Mouse (Mus musculus): ENCODE results near the gene Abcg3. TPM values are rescaled to one million over a fixed set of nuclear protein-coding genes. Genes with fewer than 3 reads are reported as not detected.

Abcg3 gene
- polyA plus RNA-seq (2012; rRNA removed): 0.11 and 0.13 TPM in 2 replicates

DNA sequence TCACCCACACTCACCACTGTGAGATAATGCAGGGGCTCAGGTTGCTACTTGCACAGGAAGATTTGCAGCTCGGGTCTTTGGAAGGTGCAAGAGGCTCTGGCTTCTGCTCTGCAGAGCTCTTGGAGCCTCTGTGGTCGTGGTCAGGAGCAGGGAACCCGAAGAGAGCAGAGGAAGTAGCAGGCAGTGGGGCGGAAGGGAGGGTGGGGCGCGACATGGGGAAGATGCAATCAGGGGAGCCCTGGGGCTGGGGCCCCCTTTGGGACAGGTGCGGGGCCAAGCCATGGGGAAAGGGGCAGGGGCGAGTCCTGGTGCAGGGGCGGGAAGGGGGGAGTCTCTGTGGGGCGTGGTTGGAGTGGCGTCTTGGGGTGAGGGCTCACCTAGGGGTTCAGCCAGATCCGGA lies at the start of gene Abcg3:
Gene Abcg3, minus strand, starts transcription at position 184 of the 400 bp plus-strand sequence.
- Histone ChIP-seq H3K27ac (ENCODE audit: insufficient read depth, low read length) (no peak within 1 kb of the TSS), H3K27me3 (ENCODE audit: control insufficient read depth, insufficient read depth, low read length) (no peaks in the 10 kb centered on the region), H3K4me3 (replicated peaks; ENCODE audit: insufficient read depth, low read depth, low read length) (no peak within 1 kb of the TSS), H3K4me1 (ENCODE audit: control insufficient read depth, insufficient read depth, low read length) (no peaks in the 10 kb centered on the region)
- TF ChIP-seq CTCF (IDR thresholded peaks at IDR 0.05; ENCODE audit: borderline replicate concordance, insufficient read depth, low read depth, low read length) (no peak), POLR2A (IDR thresholded peaks at IDR 0.05; ENCODE audit: borderline replicate concordance, insufficient read depth, low read length) (no peak)
- no peak for DNase-seq
- 34% methylated on average over 12 of the region's 12 CpGs for WGBS

DNA sequence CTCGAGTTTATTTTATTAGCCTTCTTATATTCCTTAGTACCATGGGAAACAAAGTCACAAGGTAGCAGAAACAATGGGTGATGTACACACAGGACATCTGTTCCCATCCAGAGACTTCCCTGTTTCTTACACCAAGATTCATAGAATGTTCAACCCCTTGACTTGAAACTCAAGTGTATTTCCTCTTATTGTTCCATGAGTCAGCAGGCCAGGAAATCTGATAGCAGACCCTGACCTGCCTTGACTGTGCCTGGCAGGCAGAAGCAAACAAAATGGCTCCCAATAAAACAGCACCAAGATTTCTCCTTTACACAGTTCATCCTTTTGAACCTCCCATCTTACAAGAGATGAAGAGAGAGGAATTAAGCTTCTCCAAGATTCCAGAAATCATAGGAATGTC lies 30.0 kb upstream of the Abcg3 start:
- WGBS: 77% methylated on average over 1 of the region's 1 CpGs
- Histone ChIP-seq H3K4me3 (replicated peaks; ENCODE audit: insufficient read depth, low read depth, low read length) (no peak overlapping the region), H3K27me3 (ENCODE audit: control insufficient read depth, insufficient read depth, low read length) (no peaks in the 10 kb centered on the region), H3K27ac (ENCODE audit: insufficient read depth, low read length) (no peak overlapping the region), H3K4me1 (ENCODE audit: control insufficient read depth, insufficient read depth, low read length) (no peaks in the 10 kb centered on the region)
- DNase-seq: no peak
- no peak for TF ChIP-seq POLR2A (IDR thresholded peaks at IDR 0.05; ENCODE audit: borderline replicate concordance, insufficient read depth, low read length)
- no peak for TF ChIP-seq CTCF (IDR thresholded peaks at IDR 0.05; ENCODE audit: borderline replicate concordance, insufficient read depth, low read depth, low read length)

DNA sequence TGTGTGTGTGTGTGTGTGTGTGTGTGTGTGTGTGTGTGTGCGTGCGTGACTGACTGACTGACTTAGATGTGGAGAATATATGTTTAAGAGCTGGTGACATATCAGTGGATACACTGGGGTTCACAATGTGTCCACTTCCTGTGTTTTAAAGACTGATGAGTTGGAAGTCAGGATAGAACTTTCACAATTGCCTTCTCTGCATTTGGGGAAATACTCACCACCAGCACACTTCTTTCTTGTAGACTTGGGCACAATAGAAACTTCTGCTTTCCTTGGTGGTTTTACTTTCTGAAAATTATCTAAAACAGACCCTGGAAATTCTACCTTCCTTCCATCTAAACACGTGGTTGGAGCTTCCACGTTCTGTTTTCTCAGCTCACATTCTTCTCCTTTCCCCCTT lies 29.1 kb upstream of the Abcg3 start:
- DNase-seq: no peak
- Histone ChIP-seq H3K4me1 (ENCODE audit: control insufficient read depth, insufficient read depth, low read length) (no peaks in the 10 kb centered on the region), H3K27me3 (ENCODE audit: control insufficient read depth, insufficient read depth, low read length) (no peaks in the 10 kb centered on the region), H3K27ac (ENCODE audit: insufficient read depth, low read length) (no peak overlapping the region), H3K4me3 (replicated peaks; ENCODE audit: insufficient read depth, low read depth, low read length) (no peak overlapping the region)
- WGBS: 84% methylated on average over 4 of the region's 4 CpGs
- TF ChIP-seq POLR2A (IDR thresholded peaks at IDR 0.05; ENCODE audit: borderline replicate concordance, insufficient read depth, low read length): no peak
- no peak for TF ChIP-seq CTCF (IDR thresholded peaks at IDR 0.05; ENCODE audit: borderline replicate concordance, insufficient read depth, low read depth, low read length)

DNA sequence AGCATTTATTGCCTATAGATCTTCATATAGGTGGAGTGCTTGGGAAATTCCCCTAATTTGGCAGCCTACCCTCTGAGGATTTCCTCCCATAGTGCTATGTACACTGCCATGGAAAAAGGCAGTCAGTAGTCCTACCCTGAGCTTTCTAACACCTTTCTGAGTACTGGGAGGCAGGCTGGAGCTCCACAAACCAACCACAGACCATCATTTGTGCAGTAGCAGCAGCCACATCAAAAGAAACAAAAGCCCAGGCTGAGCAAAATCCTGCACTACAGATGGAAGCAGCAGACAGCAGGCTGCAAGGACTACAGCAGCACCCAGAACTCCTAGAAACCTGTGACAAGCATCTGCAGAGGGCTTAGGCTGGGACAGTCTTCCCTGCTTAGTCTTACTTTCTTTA lies 27.9 kb upstream of the Abcg3 start:
- Histone ChIP-seq H3K4me3 (replicated peaks; ENCODE audit: insufficient read depth, low read depth, low read length) (no peak overlapping the region), H3K27ac (ENCODE audit: insufficient read depth, low read length) (no peak overlapping the region), H3K4me1 (ENCODE audit: control insufficient read depth, insufficient read depth, low read length) (no peaks in the 10 kb centered on the region), H3K27me3 (ENCODE audit: control insufficient read depth, insufficient read depth, low read length) (no peaks in the 10 kb centered on the region)
- no peak for TF ChIP-seq POLR2A (IDR thresholded peaks at IDR 0.05; ENCODE audit: borderline replicate concordance, insufficient read depth, low read length)
- no peak for TF ChIP-seq CTCF (IDR thresholded peaks at IDR 0.05; ENCODE audit: borderline replicate concordance, insufficient read depth, low read depth, low read length)
- DNase-seq: no peak

DNA sequence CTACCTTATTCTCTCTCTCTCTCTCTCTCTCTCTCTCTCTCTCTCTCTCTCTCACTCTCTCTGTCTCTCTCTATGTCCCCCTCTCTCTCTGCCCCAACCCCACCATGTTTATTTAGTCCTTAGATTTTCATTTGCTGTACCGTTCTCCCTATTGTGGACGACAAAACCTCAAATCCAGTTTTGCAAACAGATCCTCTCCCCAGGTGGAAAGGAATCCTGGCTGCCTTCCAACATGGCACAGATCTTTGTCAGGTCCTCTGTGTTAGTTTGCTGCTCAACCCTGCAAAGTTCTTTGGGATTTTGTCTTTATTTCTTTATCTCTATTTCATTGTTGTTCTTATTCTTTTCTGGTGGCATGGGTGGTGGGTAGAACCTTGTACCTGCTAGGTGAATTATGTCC lies 6.9 kb upstream of the Abcg3 start:
- TF ChIP-seq CTCF (IDR thresholded peaks at IDR 0.05; ENCODE audit: borderline replicate concordance, insufficient read depth, low read depth, low read length): no peak
- Histone ChIP-seq H3K4me3 (replicated peaks; ENCODE audit: insufficient read depth, low read depth, low read length) (no peak overlapping the region), H3K4me1 (ENCODE audit: control insufficient read depth, insufficient read depth, low read length) (no peaks in the 10 kb centered on the region), H3K27ac (ENCODE audit: insufficient read depth, low read length) (no peak overlapping the region), H3K27me3 (ENCODE audit: control insufficient read depth, insufficient read depth, low read length) (no peaks in the 10 kb centered on the region)
- 34% methylated on average over 2 of the region's 2 CpGs for WGBS
- DNase-seq: peak; percentile 7 to 14

DNA sequence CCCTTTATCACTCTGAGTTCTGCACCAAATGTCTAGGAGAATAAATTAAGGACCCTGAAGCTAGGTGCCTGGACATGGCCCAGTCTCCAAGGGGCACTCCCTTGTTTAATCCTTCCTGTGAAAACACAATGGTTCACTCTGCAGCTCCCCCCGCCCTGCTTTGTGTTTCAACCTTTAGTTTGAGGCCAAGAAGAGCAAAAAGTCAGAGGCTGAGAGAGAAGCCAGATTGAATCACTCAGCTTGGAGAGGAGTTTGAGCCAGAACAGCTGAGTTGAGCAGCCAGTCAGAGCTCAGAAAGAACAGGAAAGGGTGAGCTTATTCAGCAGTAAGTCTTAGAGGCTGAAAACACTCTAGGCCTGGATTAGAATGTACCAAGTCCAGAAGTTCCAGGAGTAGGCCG lies 5.5 kb upstream of the Abcg3 start:
- Histone ChIP-seq H3K4me3 (replicated peaks; ENCODE audit: insufficient read depth, low read depth, low read length) (no peak overlapping the region), H3K4me1 (ENCODE audit: control insufficient read depth, insufficient read depth, low read length) (no peaks in the 10 kb centered on the region), H3K27me3 (ENCODE audit: control insufficient read depth, insufficient read depth, low read length) (no peaks in the 10 kb centered on the region), H3K27ac (ENCODE audit: insufficient read depth, low read length) (no peak overlapping the region)
- no peak for TF ChIP-seq CTCF (IDR thresholded peaks at IDR 0.05; ENCODE audit: borderline replicate concordance, insufficient read depth, low read depth, low read length)
- TF ChIP-seq POLR2A (IDR thresholded peaks at IDR 0.05; ENCODE audit: borderline replicate concordance, insufficient read depth, low read length): no peak
- WGBS: 56% methylated on average over 2 of the region's 2 CpGs
- no peak for DNase-seq

DNA sequence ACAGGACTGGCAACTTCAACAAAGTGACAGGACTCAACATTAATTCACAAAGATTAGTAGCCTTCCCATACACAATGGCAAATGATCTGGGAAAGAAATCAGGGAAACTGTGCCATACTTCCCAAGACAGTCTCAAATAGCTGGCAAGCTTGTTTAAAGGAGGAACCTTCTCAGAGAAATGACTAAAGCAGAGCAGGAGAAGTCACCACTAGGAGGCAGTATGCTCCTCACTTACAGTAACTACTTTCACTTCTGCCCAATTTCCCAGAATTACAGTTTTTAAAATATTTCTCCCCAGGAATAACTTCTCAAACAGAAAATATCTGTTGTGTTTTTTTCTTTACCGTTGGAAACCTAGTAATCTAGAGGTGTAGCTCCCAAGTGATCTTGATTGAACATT lies 4.2 kb upstream of the Abcg3 start:
- H3K4me1 ChIP-seq (ENCODE audit: control insufficient read depth, insufficient read depth, low read length): no peaks in the 10 kb centered on the region
- no peaks in the 10 kb centered on the region for H3K27me3 ChIP-seq (ENCODE audit: control insufficient read depth, insufficient read depth, low read length)
- TF ChIP-seq POLR2A (IDR thresholded peaks at IDR 0.05; ENCODE audit: borderline replicate concordance, insufficient read depth, low read length): no peak
- TF ChIP-seq CTCF (IDR thresholded peaks at IDR 0.05; ENCODE audit: borderline replicate concordance, insufficient read depth, low read depth, low read length): peak; percentile 25; the same call in 1 of the 2 replicates
- DNase-seq: no peak
- no peak overlapping the region for H3K27ac ChIP-seq (ENCODE audit: insufficient read depth, low read length)
- 63% methylated on average over 1 of the region's 1 CpGs for WGBS
- H3K4me3 ChIP-seq (replicated peaks; ENCODE audit: insufficient read depth, low read depth, low read length): no peak overlapping the region

DNA sequence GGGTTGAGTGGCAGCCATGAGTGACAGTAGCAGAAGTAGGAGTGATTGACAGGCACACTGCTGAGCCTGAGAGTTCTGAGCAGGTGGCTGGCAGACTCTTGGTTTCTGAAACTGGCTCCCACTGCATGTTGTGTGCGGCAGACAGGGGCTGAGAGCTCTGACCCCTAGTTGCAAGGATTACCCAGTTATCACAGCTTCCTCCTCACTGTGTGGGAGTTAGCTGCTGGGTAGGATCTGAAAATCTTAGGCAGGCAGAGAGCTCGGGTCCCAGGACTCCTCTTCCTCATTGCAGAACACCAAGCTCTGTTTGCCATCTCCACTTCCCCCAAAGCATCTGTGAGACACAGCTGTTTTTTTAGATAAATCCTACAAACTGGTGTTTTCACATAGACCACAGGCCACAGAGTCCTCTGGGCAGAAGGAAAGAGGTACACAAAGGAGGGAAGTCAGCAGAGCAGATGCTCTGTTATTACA lies 3.4 kb downstream of the Abcg3 start:
- no peak for TF ChIP-seq POLR2A (IDR thresholded peaks at IDR 0.05; ENCODE audit: borderline replicate concordance, insufficient read depth, low read length)
- TF ChIP-seq CTCF (IDR thresholded peaks at IDR 0.05; ENCODE audit: borderline replicate concordance, insufficient read depth, low read depth, low read length): no peak
- Histone ChIP-seq H3K4me3 (replicated peaks; ENCODE audit: insufficient read depth, low read depth, low read length) (no peak overlapping the region), H3K27ac (ENCODE audit: insufficient read depth, low read length) (no peak overlapping the region), H3K4me1 (ENCODE audit: control insufficient read depth, insufficient read depth, low read length) (no peaks in the 10 kb centered on the region), H3K27me3 (ENCODE audit: control insufficient read depth, insufficient read depth, low read length) (no peaks in the 10 kb centered on the region)
- WGBS: 33% methylated on average over 2 of the region's 2 CpGs
- DNase-seq: no peak

All from cerebellum, adult 2 months (tissue).